In the genomic region with DNA sequence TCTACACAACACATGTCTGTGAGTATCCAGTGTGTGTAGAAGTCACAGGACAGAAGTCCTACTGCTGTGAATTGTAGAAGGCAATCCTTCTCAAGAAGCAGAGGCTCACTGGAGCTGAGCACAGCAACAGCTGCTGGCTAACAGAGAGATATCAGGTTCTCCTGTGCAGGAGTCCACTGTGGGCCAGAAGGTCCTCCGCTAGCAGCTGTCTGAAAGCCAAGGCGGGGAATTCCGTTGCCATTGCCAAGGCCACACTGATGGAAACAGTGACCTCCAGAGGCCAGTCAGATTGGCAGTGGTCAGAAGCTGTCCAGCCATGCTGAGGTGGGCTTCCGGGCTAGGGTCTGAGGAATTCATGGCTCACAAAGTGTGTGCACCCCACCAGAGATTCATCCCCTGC, we compare ENCODE assay signal across 11 mouse cellular contexts. TPM values are rescaled to one million over a fixed set of nuclear protein-coding genes. Genes with fewer than 3 reads are reported as not detected.
DNase-seq lines count a peak whose midpoint lies in the region; ATAC-seq and TF ChIP-seq lines count a peak whose summit lies in the region.
"Had no signal": no experiment of that assay in that cellular context is flagged by ENCODE, and none has a peak within 500 bp of the region (broad histone marks: within the 10 kb centered on the region; RNA-seq: fewer than 3 reads in every experiment).

No protein-coding gene starts in this region.

- intact Hi-C loops in heart, postnatal 14 days (cut with DNase I), result loop anchor here (5.0 kb wide), 1 partner anchor 73 kb away; no protein-coding TSS in a partner anchor
- intact Hi-C loops in gastrocnemius, postnatal 14 days (cut with DNase I; ENCODE audit: low total_unique reads), result no loop called here

- no peaks in the 10 kb centered on the region for H3K36me3 ChIP-seq in heart, embryonic 11.5 days (ENCODE audit: control insufficient read depth, insufficient read depth, low read length)
- no peaks in the 10 kb centered on the region for H3K36me3 ChIP-seq in lung, postnatal 0 days (ENCODE audit: insufficient read depth, low read length)
- H3K36me3 ChIP-seq: liver, embryonic 15.5 days had no signal

- DNase-seq in heart, postnatal 14 days, result no peak
- DNase-seq in lung, postnatal 0 days (ENCODE audit: low spot score), result no peak
- no peak for DNase-seq in lung, postnatal 14 days
- peak; percentile 46 for DNase-seq in gastrocnemius, postnatal 14 days
- DNase-seq in testis, postnatal 10 days (ENCODE audit: low spot score), result no peak
- DNase-seq in layer of hippocampus, postnatal 36 days, result no peak
- DNase-seq: thymus, adult 2 months had no signal

- 0 out of 2 replicates have a peak, but pooled peaks cover 7% of the 10 kb centered on the region for H3K4me1 ChIP-seq in heart, embryonic 11.5 days (ENCODE audit: control insufficient read depth, insufficient read depth, low read length)
- no peaks in the 10 kb centered on the region for H3K4me1 ChIP-seq in lung, postnatal 0 days (ENCODE audit: insufficient read depth, low read depth, low read length)

- 46% methylated on average over 4 of the region's 4 CpGs for WGBS in heart, embryonic 11.5 days (ENCODE audit: insufficient replicate concordance)
- 65% methylated on average over 4 of the region's 4 CpGs for WGBS in lung, postnatal 0 days

- TF ChIP-seq CTCF in lung, postnatal 0 days (IDR thresholded peaks at IDR 0.05), result peak; percentile 14; the same call in 1 of the 2 replicates

- H3K27ac ChIP-seq in heart, embryonic 11.5 days (ENCODE audit: low read depth, low read length), result no peak overlapping the region
- no peak overlapping the region for H3K27ac ChIP-seq in lung, postnatal 0 days (ENCODE audit: low read length)
- H3K27ac ChIP-seq: liver, embryonic 15.5 days had no signal

- no peak overlapping the region for H3K9ac ChIP-seq in heart, embryonic 11.5 days (ENCODE audit: low read depth, low read length)
- no peak overlapping the region for H3K9ac ChIP-seq in lung, postnatal 0 days (replicated peaks; ENCODE audit: low read depth)
- H3K9ac ChIP-seq: liver, embryonic 15.5 days had no signal

- no peak for TF ChIP-seq EP300 in lung, postnatal 0 days (IDR thresholded peaks at IDR 0.05)

- no peak overlapping the region for H3K4me2 ChIP-seq in heart, embryonic 11.5 days
- no peak overlapping the region for H3K4me2 ChIP-seq in lung, postnatal 0 days (replicated peaks; ENCODE audit: low read depth, low read length)
- H3K4me2 ChIP-seq: liver, embryonic 15.5 days had no signal

- H3K4me3 ChIP-seq in heart, embryonic 11.5 days (ENCODE audit: low read depth, low read length), result no peak overlapping the region
- H3K4me3 ChIP-seq in lung, postnatal 0 days (ENCODE audit: low read depth, low read length), result no peak overlapping the region
- H3K4me3 ChIP-seq: liver, embryonic 15.5 days had no signal

- ATAC-seq in heart, embryonic 11.5 days (replicated peaks; ENCODE audit: insufficient number of reproducible peaks, low FRiP score, low TSS enrichment), result 0 out of 2 replicates have a peak, but pooled peaks have one; percentile 31
- ATAC-seq in lung, postnatal 0 days, result no peak
- ATAC-seq: forebrain, embryonic 14.5 days had no signal

- H3K27me3 ChIP-seq in heart, embryonic 11.5 days (ENCODE audit: control insufficient read depth, insufficient read depth, low read length), result no peaks in the 10 kb centered on the region
- no peaks in the 10 kb centered on the region for H3K27me3 ChIP-seq in lung, postnatal 0 days (replicated peaks; ENCODE audit: insufficient read depth, low read length)
- H3K27me3 ChIP-seq: liver, embryonic 15.5 days had no signal

- no peaks in the 10 kb centered on the region for H3K9me3 ChIP-seq in heart, embryonic 11.5 days (replicated peaks; ENCODE audit: control insufficient read depth, low read length)
- H3K9me3 ChIP-seq in lung, postnatal 0 days (ENCODE audit: low read length), result no peaks in the 10 kb centered on the region
- H3K9me3 ChIP-seq: liver, embryonic 15.5 days had no signal

RNA-seq across cellular contexts. Expression of a gene that starts 6.8 kb away (rescaled TPM):
- not detected in 2 replicates for polyA plus RNA-seq in heart, embryonic 11.5 days (2014; fragmentation: Nextera tagmentation; extraction: Ambion mirVana)
- under 1 TPM; 0.10 to 0.14 TPM for total RNA-seq in heart, postnatal 14 days (2021)
- not detected in 2 replicates for polyA plus RNA-seq in lung, postnatal 0 days (2015; fragmentation: Nextera tagmentation; extraction: Ambion mirVana)
- total RNA-seq in gastrocnemius, postnatal 14 days (2021), result under 1 TPM; 0.51 to 0.70 TPM
- total RNA-seq in layer of hippocampus, postnatal 36 days (2021), result not detected
- total RNA-seq: megakaryocyte progenitor cell, adult 5-6 weeks had no signal
- polyA plus RNA-seq: forebrain, embryonic 14.5 days; liver, embryonic 15.5 days had no signal

RNA-seq across cellular contexts. Expression of a gene that starts 59.9 kb away (rescaled TPM):
- 30.1 and 30.4 TPM in 2 replicates for polyA plus RNA-seq in heart, embryonic 11.5 days (2014; fragmentation: Nextera tagmentation; extraction: Ambion mirVana)
- 1 to 10 TPM; 6.2 to 6.4 TPM for total RNA-seq in heart, postnatal 14 days (2021)
- 19.7 and 20.0 TPM in 2 replicates for polyA plus RNA-seq in lung, postnatal 0 days (2015; fragmentation: Nextera tagmentation; extraction: Ambion mirVana)
- 10 to 100 TPM; 18.6 to 43.0 TPM for total RNA-seq in gastrocnemius, postnatal 14 days (2021)
- 10 to 100 TPM; 26.8 to 27.5 TPM for total RNA-seq in layer of hippocampus, postnatal 36 days (2021)
